24 mouse cellular contexts compared by ENCODE assay signal in genomic region chr12:79525872-79526271, GRCm38 (mm10).
DNase-seq lines count a peak whose midpoint lies in the region; ATAC-seq and TF ChIP-seq lines count a peak whose summit lies in the region.
"Had no signal": no experiment of that assay in that cellular context is flagged by ENCODE, and none has a peak within 500 bp of the region (broad histone marks: within the 10 kb centered on the region; RNA-seq: fewer than 3 reads in every experiment).

No protein-coding gene starts in this region.

- H3K9me3 ChIP-seq in kidney, embryonic 15.5 days (replicated peaks) = no peaks in the 10 kb centered on the region
- 0 out of 2 replicates have a peak, but pooled peaks cover 4% of the 10 kb centered on the region for H3K9me3 ChIP-seq in lung, embryonic 16.5 days (ENCODE audit: control insufficient read depth, low read length)
- no peaks in the 10 kb centered on the region for H3K9me3 ChIP-seq in stomach, postnatal 0 days (ENCODE audit: control insufficient read depth, low read length)
- H3K9me3 ChIP-seq: limb, embryonic 13.5 days; neural tube, embryonic 12.5 days had no signal

- H3K27me3 ChIP-seq in kidney, embryonic 15.5 days = no peaks in the 10 kb centered on the region
- no peaks in the 10 kb centered on the region for H3K27me3 ChIP-seq in lung, embryonic 16.5 days (ENCODE audit: control insufficient read depth, insufficient read depth, low read depth, low read length)
- H3K27me3 ChIP-seq in stomach, postnatal 0 days (ENCODE audit: control insufficient read depth, insufficient read depth, low read length) = no peaks in the 10 kb centered on the region
- H3K27me3 ChIP-seq: heart, embryonic 12.5 days; limb, embryonic 13.5 days; neural tube, embryonic 12.5 days had no signal

- 0 out of 2 replicates have a peak, but pooled peaks have one; percentile 60 for ATAC-seq in kidney, embryonic 15.5 days (replicated peaks; ENCODE audit: low FRiP score)
- peak; percentile 78 for ATAC-seq in lung, embryonic 16.5 days (ENCODE audit: low read depth)
- ATAC-seq in stomach, postnatal 0 days (ENCODE audit: low FRiP score, low TSS enrichment) = peak; percentile 83
- ATAC-seq: activated CD4-positive, CD25-positive, alpha-beta regulatory T cell, adult 4 months; forebrain, embryonic 16.5 days had no signal

- H3K9ac ChIP-seq in kidney, embryonic 15.5 days = no peak overlapping the region
- H3K9ac ChIP-seq in lung, embryonic 16.5 days (ENCODE audit: low read length) = no peak overlapping the region
- H3K9ac ChIP-seq in stomach, postnatal 0 days (ENCODE audit: low read length) = no peak overlapping the region
- H3K9ac ChIP-seq: heart, embryonic 12.5 days; hindbrain, embryonic 12.5 days; limb, embryonic 13.5 days; liver, embryonic 14.5 days; neural tube, embryonic 12.5 days had no signal

- no peak overlapping the region for H3K4me3 ChIP-seq in kidney, embryonic 15.5 days (replicated peaks)
- H3K4me3 ChIP-seq in lung, embryonic 16.5 days (ENCODE audit: low read length) = no peak overlapping the region
- no peak overlapping the region for H3K4me3 ChIP-seq in stomach, postnatal 0 days (ENCODE audit: low read depth, low read length)
- H3K4me3 ChIP-seq: forebrain, embryonic 10.5 days; heart, embryonic 12.5 days; hindbrain, embryonic 12.5 days; limb, embryonic 13.5 days; neural tube, embryonic 12.5 days had no signal

- H3K36me3 ChIP-seq in kidney, embryonic 15.5 days = no peaks in the 10 kb centered on the region
- no peaks in the 10 kb centered on the region for H3K36me3 ChIP-seq in lung, embryonic 16.5 days (ENCODE audit: control insufficient read depth, insufficient read depth, low read length)
- H3K36me3 ChIP-seq in stomach, postnatal 0 days (ENCODE audit: control insufficient read depth, insufficient read depth, low read length) = no peaks in the 10 kb centered on the region
- H3K36me3 ChIP-seq: heart, embryonic 12.5 days; hindbrain, embryonic 12.5 days; neural tube, embryonic 12.5 days had no signal

- no peak for TF ChIP-seq CTCF in stomach, postnatal 0 days (IDR thresholded peaks at IDR 0.05; ENCODE audit: low read depth)

- H3K4me2 ChIP-seq in kidney, embryonic 15.5 days = no peak overlapping the region
- peak overlapping the region; percentile 35 for H3K4me2 ChIP-seq in lung, embryonic 16.5 days (ENCODE audit: low read depth, low read length)
- no peak overlapping the region for H3K4me2 ChIP-seq in stomach, postnatal 0 days (replicated peaks; ENCODE audit: low read depth)
- H3K4me2 ChIP-seq: heart, embryonic 12.5 days; hindbrain, embryonic 12.5 days; limb, embryonic 13.5 days; neural tube, embryonic 12.5 days had no signal

- no peak for DNase-seq in kidney, adult 18-20 months
- DNase-seq in lung, adult 18-20 months = no peak
- peak; percentile 87 for DNase-seq in retina, embryonic 14.5 days (ENCODE audit: low spot score)
- DNase-seq in stomach, postnatal 0 days (ENCODE audit: low spot score) = peak; percentile 58
- no peak for DNase-seq in layer of hippocampus, adult 18-20 months (ENCODE audit: low spot score in 2 of 2)
- DNase-seq: adrenal gland, adult 8-10 months; cerebellum, adult 2 months; cerebellum, postnatal 36 days; gastrocnemius, postnatal 14 days; heart, adult 18-20 months; heart, postnatal 14 days; layer of hippocampus, adult 9-11 months; midbrain, embryonic 14.5 days; right cerebral cortex, adult 18-20 months had no signal

- H3K4me1 ChIP-seq in kidney, embryonic 15.5 days = peaks cover 21% of the 10 kb centered on the region
- peaks cover 26% of the 10 kb centered on the region for H3K4me1 ChIP-seq in lung, embryonic 16.5 days (replicated peaks; ENCODE audit: control insufficient read depth, insufficient read depth, low read length)
- H3K4me1 ChIP-seq in stomach, postnatal 0 days (replicated peaks; ENCODE audit: control insufficient read depth, insufficient read depth) = no peaks in the 10 kb centered on the region

- peak; percentile 87 for TF ChIP-seq EP300 in stomach, postnatal 0 days (optimal IDR thresholded peaks at IDR 0.05)

- WGBS in kidney, embryonic 15.5 days = 43% methylated on average over 8 of the region's 8 CpGs
- WGBS in lung, embryonic 16.5 days = 10% methylated on average over 8 of the region's 8 CpGs
- 23% methylated on average over 8 of the region's 8 CpGs for WGBS in stomach, postnatal 0 days

- 0 out of 2 replicates have a peak overlapping the region, but pooled peaks have one; percentile 22 for H3K27ac ChIP-seq in kidney, embryonic 15.5 days
- H3K27ac ChIP-seq in lung, embryonic 16.5 days (ENCODE audit: low read length) = peak overlapping the region; percentile 80
- no peak overlapping the region; the same call in 1 of the 2 replicates for H3K27ac ChIP-seq in stomach, postnatal 0 days (replicated peaks)
- H3K27ac ChIP-seq: forebrain, embryonic 10.5 days; hindbrain, embryonic 12.5 days; liver, embryonic 14.5 days; neural tube, embryonic 12.5 days had no signal

Comparison
In these comparisons a context has a peak if more than half of its experiments do, and no peak if none do; other contexts are left out.
1. DNase-seq: peak in retina, embryonic 14.5 days (single experiment) and stomach, postnatal 0 days (single experiment); none in kidney, adult 18-20 months (single experiment), lung, adult 18-20 months (0 of 2) and layer of hippocampus, adult 18-20 months (0 of 2).
2. Peak in every context shown above with its lines, with median percentiles within 50 percentile points of each other: ATAC-seq.